Mouse (Mus musculus) CD4-positive helper T cell, adult 2 months (primary cell): Measurements from ENCODE around the gene Tcf7l1.

Experiments
- DNase-seq: peaks from one replicate; pipeline ENCODE4 v3.0.0-alpha.2; 2012; ENCODE audit warnings: low read depth, missing footprints, low spot score

Tcf7l1 gene

GRCm38 (mm10) chr6:72593914-72594313, 195.1 kb downstream of the Tcf7l1 start:
- DNase-seq: no peak

- no peak for DNase-seq
Measured at GRCm38 (mm10) chr6:72593011-72593803, 195.8 kb downstream of the Tcf7l1 start.

- no peak for DNase-seq
Measured at GRCm38 (mm10) chr6:72590111-72590510, 198.9 kb downstream of the Tcf7l1 start.

- DNase-seq: no peak
Measured at GRCm38 (mm10) chr6:72588307-72588706, 200.7 kb downstream of the Tcf7l1 start.

GRCm38 (mm10) chr6:72586701-72587100, 202.4 kb downstream of the Tcf7l1 start:
- no peak for DNase-seq

GRCm38 (mm10) chr6:72584154-72584553, 204.9 kb downstream of the Tcf7l1 start:
- no peak for DNase-seq

GRCm38 (mm10) chr6:72583211-72583839, 205.7 kb downstream of the Tcf7l1 start:
- DNase-seq: no peak

- no peak for DNase-seq
Measured at GRCm38 (mm10) chr6:72581625-72582382, 207.2 kb downstream of the Tcf7l1 start.
